Mouse (Mus musculus): ENCODE measurements around the gene Asb15. TPM values are rescaled to one million over a fixed set of nuclear protein-coding genes. Genes with fewer than 3 reads are reported as not detected.

The Asb15 gene
- polyA plus RNA-seq, 1 experiment from 2014 or later = not detected

GRCm38 (mm10) chr6:24600134-24600533 is 72.2 kb downstream of the Asb15 start:
- ATAC-seq = no peak

GRCm38 (mm10) chr6:24600726-24601125 is 72.8 kb downstream of the Asb15 start:
- Histone ChIP-seq H3K36me3 (ENCODE audit: control insufficient read depth, insufficient read depth, low read length) (no peaks in the 10 kb centered on the region), H3K4me1 (ENCODE audit: control insufficient read depth, insufficient read depth, low read length) (no peaks in the 10 kb centered on the region), H3K4me3 (ENCODE audit: low read depth, low read length) (no peak overlapping the region), H3K9ac (ENCODE audit: low read depth, low read length) (no peak overlapping the region), H3K27ac (ENCODE audit: low read length) (no peak overlapping the region), H3K9me3 (replicated peaks; ENCODE audit: control insufficient read depth, low read length, poor library complexity, severe bottlenecking) (no peaks in the 10 kb centered on the region), H3K4me2 (ENCODE audit: low read length) (no peak overlapping the region), H3K27me3 (ENCODE audit: control insufficient read depth, insufficient read depth, low read depth, low read length) (no peaks in the 10 kb centered on the region)
- ATAC-seq = no peak
- 75% methylated on average over 4 of the region's 4 CpGs for WGBS

More at GRCm38 (mm10) chr6:24600134-24600533, 72.2 kb downstream of the Asb15 start:
- Histone ChIP-seq H3K9me3 (replicated peaks; ENCODE audit: control insufficient read depth, low read length, poor library complexity, severe bottlenecking) (no peaks in the 10 kb centered on the region), H3K4me2 (ENCODE audit: low read length) (no peak overlapping the region), H3K4me1 (ENCODE audit: control insufficient read depth, insufficient read depth, low read length) (no peaks in the 10 kb centered on the region), H3K4me3 (ENCODE audit: low read depth, low read length) (no peak overlapping the region), H3K27me3 (ENCODE audit: control insufficient read depth, insufficient read depth, low read depth, low read length) (no peaks in the 10 kb centered on the region), H3K9ac (ENCODE audit: low read depth, low read length) (no peak overlapping the region), H3K36me3 (ENCODE audit: control insufficient read depth, insufficient read depth, low read length) (no peaks in the 10 kb centered on the region), H3K27ac (ENCODE audit: low read length) (no peak overlapping the region)
- 95% methylated on average over 6 of the region's 6 CpGs for WGBS

GRCm38 (mm10) chr6:24601668-24602067 is 73.7 kb downstream of the Asb15 start:
- H3K9me3 ChIP-seq (replicated peaks; ENCODE audit: control insufficient read depth, low read length, poor library complexity, severe bottlenecking) = no peaks in the 10 kb centered on the region
- no peak overlapping the region for H3K9ac ChIP-seq (ENCODE audit: low read depth, low read length)
- ATAC-seq = no peak
- H3K27me3 ChIP-seq (ENCODE audit: control insufficient read depth, insufficient read depth, low read depth, low read length) = no peaks in the 10 kb centered on the region
- no peaks in the 10 kb centered on the region for H3K36me3 ChIP-seq (ENCODE audit: control insufficient read depth, insufficient read depth, low read length)
- no peak overlapping the region for H3K4me3 ChIP-seq (ENCODE audit: low read depth, low read length)
- no peak overlapping the region for H3K4me2 ChIP-seq (ENCODE audit: low read length)
- no peaks in the 10 kb centered on the region for H3K4me1 ChIP-seq (ENCODE audit: control insufficient read depth, insufficient read depth, low read length)
- WGBS = 52% methylated on average over 1 of the region's 1 CpGs
- H3K27ac ChIP-seq (ENCODE audit: low read length) = no peak overlapping the region

- no peak overlapping the region for H3K27ac ChIP-seq (ENCODE audit: low read length)
- H3K9ac ChIP-seq (ENCODE audit: low read depth, low read length) = no peak overlapping the region
- H3K4me2 ChIP-seq (ENCODE audit: low read length) = no peak overlapping the region
- no peak for ATAC-seq
- H3K4me1 ChIP-seq (ENCODE audit: control insufficient read depth, insufficient read depth, low read length) = no peaks in the 10 kb centered on the region
- 82% methylated on average over 3 of the region's 3 CpGs for WGBS
- no peaks in the 10 kb centered on the region for H3K36me3 ChIP-seq (ENCODE audit: control insufficient read depth, insufficient read depth, low read length)
- H3K4me3 ChIP-seq (ENCODE audit: low read depth, low read length) = no peak overlapping the region
- H3K9me3 ChIP-seq (replicated peaks; ENCODE audit: control insufficient read depth, low read length, poor library complexity, severe bottlenecking) = no peaks in the 10 kb centered on the region
- H3K27me3 ChIP-seq (ENCODE audit: control insufficient read depth, insufficient read depth, low read depth, low read length) = no peaks in the 10 kb centered on the region
Measured at GRCm38 (mm10) chr6:24602351-24602750, 74.4 kb downstream of the Asb15 start.

GRCm38 (mm10) chr6:24602993-24603392 is 75.0 kb downstream of the Asb15 start:
- no peaks in the 10 kb centered on the region for H3K36me3 ChIP-seq (ENCODE audit: control insufficient read depth, insufficient read depth, low read length)
- H3K4me3 ChIP-seq (ENCODE audit: low read depth, low read length) = no peak overlapping the region
- no peak for ATAC-seq
- H3K4me1 ChIP-seq (ENCODE audit: control insufficient read depth, insufficient read depth, low read length) = no peaks in the 10 kb centered on the region
- no peak overlapping the region for H3K27ac ChIP-seq (ENCODE audit: low read length)
- no peaks in the 10 kb centered on the region for H3K27me3 ChIP-seq (ENCODE audit: control insufficient read depth, insufficient read depth, low read depth, low read length)
- no peak overlapping the region for H3K4me2 ChIP-seq (ENCODE audit: low read length)
- no peak overlapping the region for H3K9ac ChIP-seq (ENCODE audit: low read depth, low read length)
- 96% methylated on average over 5 of the region's 5 CpGs for WGBS
- no peaks in the 10 kb centered on the region for H3K9me3 ChIP-seq (replicated peaks; ENCODE audit: control insufficient read depth, low read length, poor library complexity, severe bottlenecking)

- WGBS = 93% methylated on average over 7 of the region's 7 CpGs
- Histone ChIP-seq H3K27me3 (ENCODE audit: control insufficient read depth, insufficient read depth, low read depth, low read length) (no peaks in the 10 kb centered on the region), H3K4me1 (ENCODE audit: control insufficient read depth, insufficient read depth, low read length) (no peaks in the 10 kb centered on the region), H3K9ac (ENCODE audit: low read depth, low read length) (no peak overlapping the region), H3K27ac (ENCODE audit: low read length) (no peak overlapping the region), H3K36me3 (ENCODE audit: control insufficient read depth, insufficient read depth, low read length) (no peaks in the 10 kb centered on the region), H3K9me3 (replicated peaks; ENCODE audit: control insufficient read depth, low read length, poor library complexity, severe bottlenecking) (no peaks in the 10 kb centered on the region), H3K4me3 (ENCODE audit: low read depth, low read length) (no peak overlapping the region), H3K4me2 (ENCODE audit: low read length) (no peak overlapping the region)
- ATAC-seq = no peak
Measured at GRCm38 (mm10) chr6:24604289-24604688, 76.3 kb downstream of the Asb15 start.

GRCm38 (mm10) chr6:24605631-24606030 is 77.7 kb downstream of the Asb15 start:
- Histone ChIP-seq H3K4me3 (ENCODE audit: low read depth, low read length) (no peak overlapping the region), H3K27me3 (ENCODE audit: control insufficient read depth, insufficient read depth, low read depth, low read length) (no peaks in the 10 kb centered on the region), H3K4me1 (ENCODE audit: control insufficient read depth, insufficient read depth, low read length) (no peaks in the 10 kb centered on the region), H3K36me3 (ENCODE audit: control insufficient read depth, insufficient read depth, low read length) (no peaks in the 10 kb centered on the region), H3K4me2 (ENCODE audit: low read length) (no peak overlapping the region), H3K9ac (ENCODE audit: low read depth, low read length) (no peak overlapping the region), H3K27ac (ENCODE audit: low read length) (no peak overlapping the region), H3K9me3 (replicated peaks; ENCODE audit: control insufficient read depth, low read length, poor library complexity, severe bottlenecking) (no peaks in the 10 kb centered on the region)
- no peak for ATAC-seq
- 93% methylated on average over 8 of the region's 8 CpGs for WGBS

- Histone ChIP-seq H3K9ac (ENCODE audit: low read depth, low read length) (no peak overlapping the region), H3K9me3 (replicated peaks; ENCODE audit: control insufficient read depth, low read length, poor library complexity, severe bottlenecking) (no peaks in the 10 kb centered on the region), H3K27me3 (ENCODE audit: control insufficient read depth, insufficient read depth, low read depth, low read length) (no peaks in the 10 kb centered on the region), H3K27ac (ENCODE audit: low read length) (no peak overlapping the region), H3K4me2 (ENCODE audit: low read length) (no peak overlapping the region), H3K36me3 (ENCODE audit: control insufficient read depth, insufficient read depth, low read length) (no peaks in the 10 kb centered on the region), H3K4me3 (ENCODE audit: low read depth, low read length) (no peak overlapping the region), H3K4me1 (ENCODE audit: control insufficient read depth, insufficient read depth, low read length) (no peaks in the 10 kb centered on the region)
- no peak for ATAC-seq
- 77% methylated on average over 10 of the region's 10 CpGs for WGBS
Measured at GRCm38 (mm10) chr6:24606512-24606911, 78.6 kb downstream of the Asb15 start.

- Histone ChIP-seq H3K9ac (ENCODE audit: low read depth, low read length) (no peak overlapping the region), H3K27me3 (ENCODE audit: control insufficient read depth, insufficient read depth, low read depth, low read length) (no peaks in the 10 kb centered on the region), H3K4me1 (ENCODE audit: control insufficient read depth, insufficient read depth, low read length) (no peaks in the 10 kb centered on the region), H3K4me2 (ENCODE audit: low read length) (no peak overlapping the region), H3K9me3 (replicated peaks; ENCODE audit: control insufficient read depth, low read length, poor library complexity, severe bottlenecking) (no peaks in the 10 kb centered on the region), H3K27ac (ENCODE audit: low read length) (no peak overlapping the region), H3K4me3 (ENCODE audit: low read depth, low read length) (no peak overlapping the region), H3K36me3 (ENCODE audit: control insufficient read depth, insufficient read depth, low read length) (no peaks in the 10 kb centered on the region)
- ATAC-seq = no peak
- WGBS = 94% methylated on average over 15 of the region's 15 CpGs
Measured at GRCm38 (mm10) chr6:24607531-24607930, 79.6 kb downstream of the Asb15 start.

- no peaks in the 10 kb centered on the region for H3K4me1 ChIP-seq (ENCODE audit: control insufficient read depth, insufficient read depth, low read length)
- WGBS = 74% methylated on average over 4 of the region's 4 CpGs
- H3K4me2 ChIP-seq (ENCODE audit: low read length) = no peak overlapping the region
- H3K27me3 ChIP-seq (ENCODE audit: control insufficient read depth, insufficient read depth, low read depth, low read length) = no peaks in the 10 kb centered on the region
- no peak for ATAC-seq
- no peak overlapping the region for H3K4me3 ChIP-seq (ENCODE audit: low read depth, low read length)
- no peak overlapping the region for H3K9ac ChIP-seq (ENCODE audit: low read depth, low read length)
- no peak overlapping the region for H3K27ac ChIP-seq (ENCODE audit: low read length)
- no peaks in the 10 kb centered on the region for H3K36me3 ChIP-seq (ENCODE audit: control insufficient read depth, insufficient read depth, low read length)
- no peaks in the 10 kb centered on the region for H3K9me3 ChIP-seq (replicated peaks; ENCODE audit: control insufficient read depth, low read length, poor library complexity, severe bottlenecking)
Measured at GRCm38 (mm10) chr6:24608129-24608528, 80.2 kb downstream of the Asb15 start.

All from midbrain, embryonic 16.5 days (tissue).